Mouse (Mus musculus): Measurements from ENCODE around the gene Lif. TPM values are rescaled to one million over a fixed set of nuclear protein-coding genes. Genes with fewer than 3 reads are reported as not detected.
A peak's percentile ranks its signal among the peaks of the same experiment; 100 is the strongest.

Lif gene
- total and polyA plus RNA-seq, 2 experiments = 0.02 TPM; not detected in 1

DNA sequence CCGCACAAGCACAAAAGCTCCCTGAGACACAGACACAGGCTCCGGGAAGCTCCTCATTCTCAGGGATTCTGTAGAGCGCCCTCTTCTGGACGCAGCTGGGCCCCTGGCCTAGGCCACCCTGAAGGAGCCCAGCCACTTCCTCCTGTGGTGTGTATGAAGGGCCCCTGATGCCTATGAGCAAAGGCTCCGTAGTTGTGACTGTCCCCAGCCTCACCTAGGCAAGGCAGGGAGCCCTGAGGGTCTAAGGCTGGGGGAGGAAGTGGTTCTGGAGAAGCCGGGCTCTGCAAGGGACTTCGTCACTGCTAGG is 3.8 kb downstream of the Lif start:
- H3K4me1 ChIP-seq (ENCODE audit: control insufficient read depth, insufficient read depth, low read length) = peaks cover 11% of the 10 kb centered on the region
- WGBS = 58% methylated on average over 7 of the region's 7 CpGs
- no peaks in the 10 kb centered on the region for H3K27me3 ChIP-seq (ENCODE audit: control insufficient read depth, insufficient read depth, low read length)
- H3K4me3 ChIP-seq (ENCODE audit: insufficient read depth, low read depth, low read length) = no peak overlapping the region
- DNase-seq (ENCODE audit: extremely low read depth, low read depth, low spot score) = no peak
- H3K36me3 ChIP-seq (ENCODE audit: control insufficient read depth, insufficient read depth, low read length) = no peaks in the 10 kb centered on the region
- TF ChIP-seq CTCF (IDR thresholded peaks at IDR 0.05; ENCODE audit: low read depth, low read length) (peak; percentile 65), POLR2A (IDR thresholded peaks at IDR 0.05; ENCODE audit: extremely low read depth, insufficient read depth, low read length) (no peak)
- no peak overlapping the region for H3K27ac ChIP-seq (replicated peaks; ENCODE audit: insufficient read depth, low read depth, low read length)
- no peaks in the 10 kb centered on the region for H3K79me2 ChIP-seq (ENCODE audit: control insufficient read depth, insufficient read depth, low read length)
- no peak overlapping the region for H3K9ac ChIP-seq (ENCODE audit: low read depth, low read length)

DNA sequence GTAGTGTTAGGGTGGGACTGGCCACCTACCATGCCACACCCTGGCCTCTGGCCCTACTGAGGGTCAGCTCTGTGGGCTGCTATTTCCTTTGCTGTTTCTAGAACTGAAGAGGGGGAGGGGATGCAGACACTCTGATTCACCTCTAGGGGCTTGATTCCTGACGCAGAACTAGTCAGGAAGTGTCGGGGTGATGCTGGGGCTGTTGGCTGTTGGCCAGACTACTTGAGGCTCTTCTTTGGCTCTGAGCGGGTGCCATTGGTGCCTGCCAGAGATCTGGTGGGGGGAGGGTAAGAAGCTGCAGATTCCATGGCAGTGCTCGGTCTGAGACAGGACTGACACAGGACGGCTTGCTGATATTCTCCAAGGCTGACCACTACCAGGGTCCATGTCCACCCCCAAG is 4.6 kb downstream of the Lif start:
- 80% methylated on average over 5 of the region's 5 CpGs for WGBS

DNA sequence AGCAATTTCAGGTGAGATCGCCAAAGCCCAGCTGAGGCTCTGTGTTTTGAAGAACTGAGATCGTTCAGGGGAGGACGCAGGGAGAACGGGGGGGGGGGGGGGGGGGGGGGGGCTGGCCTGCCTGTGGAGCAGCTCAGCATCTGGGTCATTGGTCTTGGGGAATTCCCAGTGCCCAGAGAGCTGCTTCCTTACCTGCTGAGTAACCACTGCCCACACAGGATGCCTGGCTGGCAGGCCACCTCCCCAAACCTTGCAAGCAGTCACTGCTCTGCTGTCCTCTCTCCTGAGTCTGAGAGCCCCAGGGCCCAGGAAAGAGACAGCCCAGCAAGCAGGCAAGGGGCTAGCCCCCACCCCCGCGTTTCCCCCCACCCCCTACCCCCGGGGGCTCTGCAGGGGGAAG is 5.5 kb downstream of the Lif start:
- no peaks in the 10 kb centered on the region for H3K27me3 ChIP-seq (ENCODE audit: control insufficient read depth, insufficient read depth, low read length)
- DNase-seq (ENCODE audit: extremely low read depth, low read depth, low spot score) = no peak

More for the DNA sequence above, 4.6 kb downstream of the Lif start:
- Histone ChIP-seq H3K27me3 (ENCODE audit: control insufficient read depth, insufficient read depth, low read length) (no peaks in the 10 kb centered on the region), H3K27ac (replicated peaks; ENCODE audit: insufficient read depth, low read depth, low read length) (no peak overlapping the region), H3K9ac (ENCODE audit: low read depth, low read length) (no peak overlapping the region), H3K79me2 (ENCODE audit: control insufficient read depth, insufficient read depth, low read length) (no peaks in the 10 kb centered on the region), H3K4me1 (ENCODE audit: control insufficient read depth, insufficient read depth, low read length) (peaks cover 11% of the 10 kb centered on the region), H3K36me3 (ENCODE audit: control insufficient read depth, insufficient read depth, low read length) (no peaks in the 10 kb centered on the region), H3K4me3 (ENCODE audit: insufficient read depth, low read depth, low read length) (no peak overlapping the region)
- TF ChIP-seq CTCF (IDR thresholded peaks at IDR 0.05; ENCODE audit: low read depth, low read length) (no peak), POLR2A (IDR thresholded peaks at IDR 0.05; ENCODE audit: extremely low read depth, insufficient read depth, low read length) (no peak)
- no peak for DNase-seq (ENCODE audit: extremely low read depth, low read depth, low spot score)

DNA sequence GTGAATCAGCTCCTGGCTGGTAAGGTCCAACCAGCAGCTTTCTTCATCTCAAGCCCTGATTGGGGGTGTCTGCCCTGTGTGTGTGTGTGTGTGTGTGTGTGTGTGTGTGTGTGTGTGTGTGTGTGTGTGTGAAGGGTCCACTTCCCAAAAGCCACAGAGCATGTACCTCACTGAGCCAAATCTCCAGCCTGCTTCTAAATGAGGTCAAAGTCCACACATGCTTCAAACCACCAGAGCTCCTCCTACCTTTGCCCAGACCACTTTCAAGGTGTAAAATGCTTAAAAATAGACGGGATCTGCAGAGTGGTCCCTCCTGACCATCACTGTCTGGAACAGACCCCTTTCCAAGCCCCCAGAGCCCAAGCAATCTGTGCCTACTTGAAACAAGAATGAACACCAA is 5.9 kb downstream of the Lif start:
- Histone ChIP-seq H3K4me3 (ENCODE audit: insufficient read depth, low read depth, low read length) (no peak overlapping the region), H3K79me2 (ENCODE audit: control insufficient read depth, insufficient read depth, low read length) (no peaks in the 10 kb centered on the region), H3K36me3 (ENCODE audit: control insufficient read depth, insufficient read depth, low read length) (no peaks in the 10 kb centered on the region), H3K27ac (replicated peaks; ENCODE audit: insufficient read depth, low read depth, low read length) (no peak overlapping the region), H3K27me3 (ENCODE audit: control insufficient read depth, insufficient read depth, low read length) (no peaks in the 10 kb centered on the region), H3K4me1 (ENCODE audit: control insufficient read depth, insufficient read depth, low read length) (peaks cover 2% of the 10 kb centered on the region; the same call in 1 of the 2 replicates), H3K9ac (ENCODE audit: low read depth, low read length) (no peak overlapping the region)
- no peak for TF ChIP-seq CTCF (IDR thresholded peaks at IDR 0.05; ENCODE audit: low read depth, low read length)
- TF ChIP-seq POLR2A (IDR thresholded peaks at IDR 0.05; ENCODE audit: extremely low read depth, insufficient read depth, low read length) = no peak
- DNase-seq (ENCODE audit: extremely low read depth, low read depth, low spot score) = peak; percentile 26
- 17% methylated on average over 1 of the region's 1 CpGs for WGBS

More for the DNA sequence above, 5.5 kb downstream of the Lif start:
- TF ChIP-seq CTCF (IDR thresholded peaks at IDR 0.05; ENCODE audit: low read depth, low read length) (no peak), POLR2A (IDR thresholded peaks at IDR 0.05; ENCODE audit: extremely low read depth, insufficient read depth, low read length) (no peak)
- peaks cover 6% of the 10 kb centered on the region for H3K4me1 ChIP-seq (ENCODE audit: control insufficient read depth, insufficient read depth, low read length)
- H3K79me2 ChIP-seq (ENCODE audit: control insufficient read depth, insufficient read depth, low read length) = no peaks in the 10 kb centered on the region
- H3K4me3 ChIP-seq (ENCODE audit: insufficient read depth, low read depth, low read length) = no peak overlapping the region
- H3K27ac ChIP-seq (replicated peaks; ENCODE audit: insufficient read depth, low read depth, low read length) = no peak overlapping the region
- no peaks in the 10 kb centered on the region for H3K36me3 ChIP-seq (ENCODE audit: control insufficient read depth, insufficient read depth, low read length)
- no peak overlapping the region for H3K9ac ChIP-seq (ENCODE audit: low read depth, low read length)
- WGBS = 39% methylated on average over 7 of the region's 7 CpGs

DNA sequence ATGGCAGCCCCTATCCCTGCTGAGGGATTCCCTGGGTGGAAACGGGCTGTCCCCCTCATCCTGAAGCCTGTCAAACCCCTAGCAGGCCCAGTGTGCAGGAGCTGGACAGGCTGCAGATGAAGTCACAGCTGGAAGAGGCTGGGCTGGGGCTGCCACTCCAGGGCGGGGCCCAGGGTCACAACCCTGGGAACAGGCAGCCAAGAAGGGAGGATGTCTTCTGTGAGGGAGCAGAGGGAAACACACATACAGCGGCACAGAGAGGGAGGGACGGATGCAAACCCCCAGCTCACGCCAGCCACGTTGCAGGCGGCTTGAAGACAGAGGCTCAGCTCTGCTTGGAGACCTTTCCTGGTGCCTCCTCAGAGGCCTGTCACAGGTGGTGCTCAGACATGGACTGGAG is 6.7 kb downstream of the Lif start:
- DNase-seq (ENCODE audit: extremely low read depth, low read depth, low spot score) = no peak
- no peaks in the 10 kb centered on the region for H3K36me3 ChIP-seq (ENCODE audit: control insufficient read depth, insufficient read depth, low read length)
- WGBS = 81% methylated on average over 7 of the region's 7 CpGs
- H3K27ac ChIP-seq (replicated peaks; ENCODE audit: insufficient read depth, low read depth, low read length) = no peak overlapping the region
- no peak overlapping the region for H3K4me3 ChIP-seq (ENCODE audit: insufficient read depth, low read depth, low read length)
- TF ChIP-seq CTCF (IDR thresholded peaks at IDR 0.05; ENCODE audit: low read depth, low read length) = no peak
- no peak for TF ChIP-seq POLR2A (IDR thresholded peaks at IDR 0.05; ENCODE audit: extremely low read depth, insufficient read depth, low read length)
- H3K27me3 ChIP-seq (ENCODE audit: control insufficient read depth, insufficient read depth, low read length) = no peaks in the 10 kb centered on the region
- H3K4me1 ChIP-seq (ENCODE audit: control insufficient read depth, insufficient read depth, low read length) = no peaks in the 10 kb centered on the region
- no peaks in the 10 kb centered on the region for H3K79me2 ChIP-seq (ENCODE audit: control insufficient read depth, insufficient read depth, low read length)
- H3K9ac ChIP-seq (ENCODE audit: low read depth, low read length) = no peak overlapping the region

DNA sequence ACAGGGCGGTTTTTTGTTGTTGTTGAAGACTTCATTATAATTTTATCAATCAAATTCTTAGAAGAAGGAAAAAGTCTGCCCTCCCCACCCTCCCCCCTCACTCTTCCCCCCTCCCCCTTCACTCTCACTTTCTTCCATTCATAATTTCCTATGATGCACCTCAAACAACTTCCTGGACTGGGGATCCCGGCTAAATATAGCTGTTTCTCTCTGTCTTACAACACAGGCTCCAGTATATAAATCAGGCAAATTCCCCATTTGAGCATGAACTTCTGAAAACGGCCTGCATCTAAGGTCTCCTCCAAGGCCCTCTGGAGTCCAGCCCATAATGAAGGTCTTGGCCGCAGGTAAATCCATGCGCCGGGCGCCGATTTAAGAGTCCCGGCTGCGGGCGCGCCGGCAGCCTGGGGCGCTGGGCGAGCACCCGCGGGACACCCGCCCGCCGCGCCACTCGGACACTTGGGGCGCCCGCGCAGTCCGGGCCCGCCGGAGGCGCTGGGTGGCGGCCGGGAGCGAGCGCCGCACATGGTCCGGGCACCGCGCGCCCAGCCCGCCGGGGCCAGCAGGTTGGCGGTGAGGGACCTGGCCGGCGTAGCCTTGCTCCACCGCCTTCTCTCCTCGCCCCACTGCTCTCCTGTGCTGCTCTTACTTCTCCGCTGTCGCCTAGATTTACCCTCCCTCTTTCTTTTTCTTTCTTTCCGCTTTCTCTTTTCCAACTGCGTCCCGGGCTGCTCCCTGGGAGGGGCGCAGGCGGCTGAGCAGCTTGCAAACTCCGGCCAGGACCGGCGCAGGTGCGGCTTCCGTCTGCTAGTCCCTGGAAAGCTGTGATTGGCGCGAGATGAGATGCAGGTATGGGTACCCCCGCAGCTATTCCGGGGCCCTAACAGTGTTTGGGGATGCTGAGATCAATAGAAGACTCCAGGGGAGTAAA is 9.2 kb downstream of the Lif start:
- Histone ChIP-seq H3K9ac (ENCODE audit: low read depth, low read length) (peak overlapping the region; percentile 67), H3K36me3 (ENCODE audit: control insufficient read depth, insufficient read depth, low read length) (no peaks in the 10 kb centered on the region), H3K4me1 (ENCODE audit: control insufficient read depth, insufficient read depth, low read length) (no peaks in the 10 kb centered on the region), H3K79me2 (ENCODE audit: control insufficient read depth, insufficient read depth, low read length) (no peaks in the 10 kb centered on the region), H3K4me3 (ENCODE audit: insufficient read depth, low read depth, low read length) (peak overlapping the region; percentile 58; the same call in 1 of the 2 replicates), H3K27me3 (ENCODE audit: control insufficient read depth, insufficient read depth, low read length) (no peaks in the 10 kb centered on the region), H3K27ac (replicated peaks; ENCODE audit: insufficient read depth, low read depth, low read length) (no peak overlapping the region)
- DNase-seq (ENCODE audit: extremely low read depth, low read depth, low spot score) = no peak
- under 1% methylated on average over 60 of the region's 61 CpGs for WGBS
- no peak for TF ChIP-seq CTCF (IDR thresholded peaks at IDR 0.05; ENCODE audit: low read depth, low read length)
- TF ChIP-seq POLR2A (IDR thresholded peaks at IDR 0.05; ENCODE audit: extremely low read depth, insufficient read depth, low read length) = no peak

Data from liver, adult 2 months (tissue).